Mouse (Mus musculus) right cerebral cortex, postnatal 4 days (tissue): Measurements from ENCODE around the gene Rbks.
"Not testable (repeated sequence)": the region's sequence is repeated elsewhere in the genome, so short reads cannot be mapped to it uniquely, and the experiment has no call there.

Source experiments
- DNase-seq: peaks from one replicate; pipeline ENCODE4 v3.0.0-alpha.2; 2022

The Rbks gene

GRCm38 (mm10) chr5:31613852-31614286 lies 83.6 kb downstream of the Rbks start:
- DNase-seq: peak; percentile 72

- DNase-seq: no peak
Measured at GRCm38 (mm10) chr5:31611186-31611585, 86.2 kb downstream of the Rbks start.

GRCm38 (mm10) chr5:31610376-31611086 lies 86.9 kb downstream of the Rbks start:
- no peak for DNase-seq

GRCm38 (mm10) chr5:31606151-31606550 lies 91.3 kb downstream of the Rbks start:
- DNase-seq: no peak

GRCm38 (mm10) chr5:31603766-31604165 lies 93.7 kb downstream of the Rbks start:
- DNase-seq: no peak

GRCm38 (mm10) chr5:31602377-31602776 lies 95.0 kb downstream of the Rbks start:
- DNase-seq: no peak

- DNase-seq: no peak
Measured at GRCm38 (mm10) chr5:31601162-31601722, 96.2 kb downstream of the Rbks start.

- no peak for DNase-seq
Measured at GRCm38 (mm10) chr5:31599161-31599560, 98.3 kb downstream of the Rbks start.

- DNase-seq: peak; percentile 37
Measured at GRCm38 (mm10) chr5:31598579-31598978, 98.8 kb downstream of the Rbks start.

GRCm38 (mm10) chr5:31598121-31598520 lies 99.3 kb downstream of the Rbks start:
- no peak for DNase-seq

GRCm38 (mm10) chr5:31597430-31597944 lies 99.9 kb downstream of the Rbks start:
- DNase-seq: no peak

GRCm38 (mm10) chr5:31596481-31597429 lies 100.7 kb downstream of the Rbks start, which contains the start of gene Mrpl33:
TSS of gene Mrpl33 (plus strand) at chr5:31596935.
- DNase-seq: peak; percentile 22

GRCm38 (mm10) chr5:31595868-31596267 lies 101.6 kb downstream of the Rbks start:
- no peak for DNase-seq

GRCm38 (mm10) chr5:31591122-31591521 lies 106.3 kb downstream of the Rbks start:
- no peak for DNase-seq

- peak; percentile 22 for DNase-seq
Measured at GRCm38 (mm10) chr5:31589711-31590319, 107.6 kb downstream of the Rbks start.

- not testable (repeated sequence) for DNase-seq
Measured at GRCm38 (mm10) chr5:31588672-31589071, 108.8 kb downstream of the Rbks start.

- DNase-seq: no peak
Measured at GRCm38 (mm10) chr5:31588016-31588415, 109.4 kb downstream of the Rbks start.

- no peak for DNase-seq
Measured at GRCm38 (mm10) chr5:31585526-31585925, 111.9 kb downstream of the Rbks start.

GRCm38 (mm10) chr5:31583261-31583660 lies 114.2 kb downstream of the Rbks start:
- DNase-seq: no peak

- DNase-seq: no peak
Measured at GRCm38 (mm10) chr5:31581932-31582331, 115.5 kb downstream of the Rbks start.

- DNase-seq: no peak
Measured at GRCm38 (mm10) chr5:31581263-31581662, 116.2 kb downstream of the Rbks start.

GRCm38 (mm10) chr5:31576539-31576975 lies 120.9 kb downstream of the Rbks start:
- no peak for DNase-seq
